Mouse (Mus musculus) erythroblast, embryonic 14.5 days (primary cell): ENCODE measurements around the gene Tmem94.

Source experiments
- GATA1 ChIP-seq: IDR thresholded peaks from 2 replicates; pipeline ENCODE4 v1.6.1; 2012; ENCODE audit warnings: low read length, inconsistent platforms, mixed read lengths
- TAL1 ChIP-seq: IDR thresholded peaks from 3 replicates; pipeline ENCODE4 v1.6.1; 2012; ENCODE audit warnings: low read length, inconsistent platforms, mixed read lengths

DNA sequence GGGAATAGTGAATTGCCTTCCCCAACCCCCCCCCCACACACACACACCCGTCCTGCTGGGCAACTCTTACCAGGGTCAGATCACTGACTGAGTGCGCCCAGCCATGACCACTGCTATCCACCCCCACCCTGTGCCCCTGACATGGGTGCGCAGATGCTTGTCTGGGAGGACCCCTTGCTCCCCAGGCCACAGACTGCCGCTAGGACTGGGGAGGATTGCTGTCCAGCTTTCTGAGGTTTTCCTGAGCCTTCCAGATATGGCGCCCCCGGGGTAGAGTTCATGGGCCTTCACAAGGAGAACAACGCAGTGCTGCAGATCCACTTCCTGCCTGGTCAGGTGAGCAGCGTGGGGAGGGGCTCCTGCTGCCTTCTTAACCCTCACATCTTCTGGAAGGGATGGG is 79.0 kb downstream of the Tmem94 start:
- TF ChIP-seq GATA1 (no peak), TAL1 (no peak)
